Mouse (Mus musculus): Measurements from ENCODE around the gene Wfikkn2. TPM values are rescaled to one million over a fixed set of nuclear protein-coding genes. Genes with fewer than 3 reads are reported as not detected.

Wfikkn2 gene
- polyA plus RNA-seq, 1 experiment from 2014 or later = 1.8 TPM

GRCm38 (mm10) chr11:94198405-94199146 is 47.2 kb downstream of the Wfikkn2 start:
- Histone ChIP-seq H3K27ac (ENCODE audit: low read depth, low read length) (no peak overlapping the region), H3K9ac (ENCODE audit: low read depth, low read length) (no peak overlapping the region), H3K27me3 (ENCODE audit: control insufficient read depth, insufficient read depth, low read length) (no peaks in the 10 kb centered on the region), H3K4me2 (replicated peaks; ENCODE audit: low read depth, low read length) (no peak overlapping the region), H3K9me3 (ENCODE audit: control insufficient read depth, low read length) (no peaks in the 10 kb centered on the region), H3K4me3 (ENCODE audit: low read depth, low read length) (no peak overlapping the region), H3K4me1 (replicated peaks; ENCODE audit: control insufficient read depth, insufficient read depth, low read length) (no peaks in the 10 kb centered on the region), H3K36me3 (ENCODE audit: control insufficient read depth, insufficient read depth, low read length) (no peaks in the 10 kb centered on the region)
- ATAC-seq (ENCODE audit: low FRiP score) = no peak
- 87% methylated on average over 7 of the region's 7 CpGs for WGBS
- no peak for DNase-seq (ENCODE audit: low spot score)

- Histone ChIP-seq H3K4me2 (replicated peaks; ENCODE audit: low read depth, low read length) (no peak overlapping the region), H3K9ac (ENCODE audit: low read depth, low read length) (no peak overlapping the region), H3K27ac (ENCODE audit: low read depth, low read length) (no peak overlapping the region), H3K36me3 (ENCODE audit: control insufficient read depth, insufficient read depth, low read length) (no peaks in the 10 kb centered on the region), H3K27me3 (ENCODE audit: control insufficient read depth, insufficient read depth, low read length) (no peaks in the 10 kb centered on the region), H3K4me3 (ENCODE audit: low read depth, low read length) (no peak overlapping the region), H3K4me1 (replicated peaks; ENCODE audit: control insufficient read depth, insufficient read depth, low read length) (no peaks in the 10 kb centered on the region), H3K9me3 (ENCODE audit: control insufficient read depth, low read length) (no peaks in the 10 kb centered on the region)
- 87% methylated on average over 3 of the region's 3 CpGs for WGBS
- DNase-seq (ENCODE audit: low spot score) (no peak), ATAC-seq (ENCODE audit: low FRiP score) (no peak)
Observed at GRCm38 (mm10) chr11:94196311-94196710, 49.5 kb downstream of the Wfikkn2 start.

GRCm38 (mm10) chr11:94193109-94193508 is 52.7 kb downstream of the Wfikkn2 start:
- ATAC-seq (ENCODE audit: low FRiP score) = no peak
- 74% methylated on average over 2 of the region's 2 CpGs for WGBS
- H3K4me1 ChIP-seq (replicated peaks; ENCODE audit: control insufficient read depth, insufficient read depth, low read length) = no peaks in the 10 kb centered on the region
- no peak for DNase-seq (ENCODE audit: low spot score)
- H3K27me3 ChIP-seq (ENCODE audit: control insufficient read depth, insufficient read depth, low read length) = no peaks in the 10 kb centered on the region
- no peak overlapping the region for H3K4me3 ChIP-seq (ENCODE audit: low read depth, low read length)
- no peak overlapping the region for H3K27ac ChIP-seq (ENCODE audit: low read depth, low read length)
- no peak overlapping the region for H3K4me2 ChIP-seq (replicated peaks; ENCODE audit: low read depth, low read length)
- H3K9ac ChIP-seq (ENCODE audit: low read depth, low read length) = no peak overlapping the region
- H3K9me3 ChIP-seq (ENCODE audit: control insufficient read depth, low read length) = no peaks in the 10 kb centered on the region
- no peaks in the 10 kb centered on the region for H3K36me3 ChIP-seq (ENCODE audit: control insufficient read depth, insufficient read depth, low read length)

DNA sequence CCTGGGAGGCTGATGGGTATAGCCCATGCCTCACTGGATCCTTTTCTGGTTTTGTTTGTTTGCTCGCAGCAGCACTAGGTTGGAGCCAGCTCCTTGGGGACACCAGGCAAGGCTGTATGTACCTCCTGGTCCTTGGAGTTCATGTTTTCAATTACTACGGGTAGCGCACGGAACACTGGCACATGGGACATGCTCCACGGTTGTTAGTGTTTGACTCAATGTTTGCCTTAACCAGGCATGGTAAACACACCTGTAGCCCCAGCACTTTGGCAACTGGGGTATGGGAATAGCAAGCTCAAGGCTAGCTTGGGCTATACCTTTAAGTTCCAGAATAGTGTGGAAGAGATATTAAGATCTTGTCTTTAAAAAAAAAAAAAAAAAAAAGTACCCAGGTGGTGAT is 55.1 kb downstream of the Wfikkn2 start:
- ATAC-seq (ENCODE audit: low FRiP score) (no peak), DNase-seq (ENCODE audit: low spot score) (no peak)
- H3K9me3 ChIP-seq (ENCODE audit: control insufficient read depth, low read length) = no peaks in the 10 kb centered on the region
- no peaks in the 10 kb centered on the region for H3K4me1 ChIP-seq (replicated peaks; ENCODE audit: control insufficient read depth, insufficient read depth, low read length)
- no peak overlapping the region for H3K27ac ChIP-seq (ENCODE audit: low read depth, low read length)
- WGBS = 82% methylated on average over 5 of the region's 5 CpGs
- no peak overlapping the region for H3K4me3 ChIP-seq (ENCODE audit: low read depth, low read length)
- H3K4me2 ChIP-seq (replicated peaks; ENCODE audit: low read depth, low read length) = no peak overlapping the region
- H3K9ac ChIP-seq (ENCODE audit: low read depth, low read length) = no peak overlapping the region
- no peaks in the 10 kb centered on the region for H3K27me3 ChIP-seq (ENCODE audit: control insufficient read depth, insufficient read depth, low read length)
- no peaks in the 10 kb centered on the region for H3K36me3 ChIP-seq (ENCODE audit: control insufficient read depth, insufficient read depth, low read length)

DNA sequence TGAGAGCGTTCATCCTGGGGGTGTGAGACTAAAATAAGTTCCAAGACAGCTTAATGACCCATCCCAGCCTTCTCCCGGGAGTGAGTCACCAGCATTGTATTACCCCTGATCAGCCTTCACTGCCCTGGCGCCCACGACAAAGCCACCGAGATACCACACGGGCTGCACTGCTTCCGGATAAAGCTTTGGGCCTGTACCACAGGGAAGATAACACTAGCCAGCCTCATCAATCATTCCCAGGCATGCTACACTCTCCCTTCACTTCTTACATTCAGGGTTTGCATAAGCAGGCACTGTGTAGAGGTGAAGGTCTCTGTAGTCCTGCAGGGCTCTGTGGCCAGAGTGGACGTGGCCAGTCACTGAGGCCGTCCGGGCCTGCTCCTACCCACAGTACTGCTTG is 56.2 kb downstream of the Wfikkn2 start:
- ATAC-seq (ENCODE audit: low FRiP score) (no peak), DNase-seq (ENCODE audit: low spot score) (no peak)
- H3K27me3 ChIP-seq (ENCODE audit: control insufficient read depth, insufficient read depth, low read length) = no peaks in the 10 kb centered on the region
- H3K9ac ChIP-seq (ENCODE audit: low read depth, low read length) = no peak overlapping the region
- H3K4me1 ChIP-seq (replicated peaks; ENCODE audit: control insufficient read depth, insufficient read depth, low read length) = no peaks in the 10 kb centered on the region
- 53% methylated on average over 10 of the region's 10 CpGs for WGBS
- no peak overlapping the region for H3K27ac ChIP-seq (ENCODE audit: low read depth, low read length)
- no peaks in the 10 kb centered on the region for H3K9me3 ChIP-seq (ENCODE audit: control insufficient read depth, low read length)
- H3K4me2 ChIP-seq (replicated peaks; ENCODE audit: low read depth, low read length) = no peak overlapping the region
- no peaks in the 10 kb centered on the region for H3K36me3 ChIP-seq (ENCODE audit: control insufficient read depth, insufficient read depth, low read length)
- H3K4me3 ChIP-seq (ENCODE audit: low read depth, low read length) = no peak overlapping the region

Other genes with a start within 250 kb of the Wfikkn2 start
- 107 and 109 TPM in 2 replicates for gene Spag9, start 249.9 kb downstream of the Wfikkn2 start, polyA plus RNA-seq (2014; fragmentation: Nextera tagmentation; extraction: Ambion mirVana)
- 36.7 and 38.9 TPM in 2 replicates for gene Tob1, start 34.6 kb downstream of the Wfikkn2 start, polyA plus RNA-seq (2014; fragmentation: Nextera tagmentation; extraction: Ambion mirVana)
- 0.68 TPM in 1 of 2 replicates, not detected in the other for gene Gm21885, start 35.9 kb upstream of the Wfikkn2 start, polyA plus RNA-seq (2014; fragmentation: Nextera tagmentation; extraction: Ambion mirVana)
- 118 and 125 TPM in 2 replicates for gene Luc7l3, start 76.0 kb upstream of the Wfikkn2 start, polyA plus RNA-seq (2014; fragmentation: Nextera tagmentation; extraction: Ambion mirVana)
- 16.3 and 21.7 TPM in 2 replicates for gene Ankrd40, start 82.0 kb upstream of the Wfikkn2 start, polyA plus RNA-seq (2014; fragmentation: Nextera tagmentation; extraction: Ambion mirVana)
- gene Abcc3, start 147.0 kb upstream of the Wfikkn2 start, polyA plus RNA-seq (2014; fragmentation: Nextera tagmentation; extraction: Ambion mirVana) = 0.57 and 0.94 TPM in 2 replicates
- gene Cacna1g, start 228.2 kb upstream of the Wfikkn2 start, polyA plus RNA-seq (2014; fragmentation: Nextera tagmentation; extraction: Ambion mirVana) = 10.9 and 19.3 TPM in 2 replicates
- gene Spata20, start 240.2 kb upstream of the Wfikkn2 start, polyA plus RNA-seq (2014; fragmentation: Nextera tagmentation; extraction: Ambion mirVana) = not detected in 2 replicates